Mouse (Mus musculus) intestine, embryonic 16.5 days (tissue): Measurements from ENCODE around the gene Olfr612. TPM values are rescaled to one million over a fixed set of nuclear protein-coding genes. Genes with fewer than 3 reads are reported as not detected.
"Not testable (repeated sequence)": the region's sequence is repeated elsewhere in the genome, so short reads cannot be mapped to it uniquely, and the experiment has no call there.

Experiments
- ATAC-seq: fragments of 200-750 bp; cut with Nextera tagmentation; 2 replicates; pipeline ENCODE4 v1.8.0; 2017; ENCODE audit warnings: moderate TSS enrichment, moderate library complexity
- H3K27ac ChIP-seq: fragments of 300-500 bp; sonication (generic); 2 replicates; pipeline ENCODE4 v1.5.1; 2014; ENCODE audit warnings: mild to moderate bottlenecking, low read length
- H3K27me3 ChIP-seq: fragments of 300-500 bp; sonication (generic); replicated peaks from 2 replicates; pipeline ENCODE4 v1.6.1; 2014; ENCODE audit warnings: low read length, control low read depth, mixed read lengths; ENCODE audit not compliant: control insufficient read depth, insufficient read depth
- H3K36me3 ChIP-seq: fragments of 300-500 bp; sonication (generic); 2 replicates; pipeline ENCODE4 v1.6.1; 2014; ENCODE audit warnings: low read length, control low read depth; ENCODE audit not compliant: control insufficient read depth, insufficient read depth
- H3K4me1 ChIP-seq: fragments of 300-500 bp; sonication (generic); 2 replicates; pipeline ENCODE4 v1.6.1; 2014; ENCODE audit warnings: low read length, control low read depth, mixed read lengths; ENCODE audit not compliant: control insufficient read depth, insufficient read depth
- H3K4me2 ChIP-seq: fragments of 300-500 bp; sonication (generic); 2 replicates; pipeline ENCODE4 v1.6.1; 2014; ENCODE audit warnings: low read depth, low read length, control low read depth
- H3K4me3 ChIP-seq: fragments of 300-500 bp; sonication (generic); 2 replicates; pipeline ENCODE4 v1.5.1; 2014; ENCODE audit warnings: mild to moderate bottlenecking, low read length
- H3K9ac ChIP-seq: fragments of 300-500 bp; sonication (generic); 2 replicates; pipeline ENCODE4 v1.6.1; 2014; ENCODE audit warnings: low read depth, low read length
- H3K9me3 ChIP-seq: fragments of 300-500 bp; sonication (generic); 2 replicates; pipeline ENCODE4 v1.6.1; 2016; ENCODE audit warnings: low read length, control low read depth; ENCODE audit not compliant: control insufficient read depth
- WGBS: fragments of 180-500 bp; shearing (Covaris S2); extraction: QIAGEN DNeasy Blood & Tissue Kit; methylation state at CpG from one replicate; pipeline ENCODE4 v1.1.7; 2014; 5-methylcytosine and 5-hydroxymethylcytosine counted together
- polyA plus RNA-seq: library from polyadenylated mRNA; unstranded; fragments of >200 nt; fragmentation: Nextera tagmentation; extraction: Ambion mirVana; gene quantifications from 2 replicates; pipeline ENCODE4 v1.2.1, GENCODE M21; 2015

Olfr612 gene
- not detected in 2 replicates for polyA plus RNA-seq

DNA sequence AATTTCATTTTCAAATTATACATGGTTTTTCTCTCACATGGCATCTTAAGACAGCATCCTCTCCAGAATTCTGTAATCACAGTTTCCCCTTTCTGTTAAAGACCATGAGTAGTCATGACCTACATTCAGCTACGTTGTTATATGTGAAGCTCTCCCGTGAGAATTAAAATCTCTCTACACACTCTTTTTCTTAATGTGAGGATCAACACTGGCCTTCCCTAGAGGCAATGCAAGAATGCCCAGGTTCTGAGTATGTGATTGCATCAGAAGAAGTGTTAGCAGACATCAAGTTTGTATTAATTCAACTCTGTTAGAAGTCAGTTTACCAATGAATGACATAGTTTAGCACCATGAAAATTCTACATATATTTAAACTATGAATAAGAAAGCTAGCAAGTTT, at the start of gene Olfr612:
Olfr612 (minus strand) TSS at position 101 of the 400 bp plus-strand sequence.
- ATAC-seq, H3K9ac ChIP-seq, H3K9me3 ChIP-seq, H3K27ac ChIP-seq, H3K4me3 ChIP-seq, H3K4me1 ChIP-seq, H3K36me3 ChIP-seq, H3K4me2 ChIP-seq, H3K27me3 ChIP-seq: not testable (repeated sequence)
- WGBS = 85% methylated on average over 2 of the region's 2 CpGs

DNA sequence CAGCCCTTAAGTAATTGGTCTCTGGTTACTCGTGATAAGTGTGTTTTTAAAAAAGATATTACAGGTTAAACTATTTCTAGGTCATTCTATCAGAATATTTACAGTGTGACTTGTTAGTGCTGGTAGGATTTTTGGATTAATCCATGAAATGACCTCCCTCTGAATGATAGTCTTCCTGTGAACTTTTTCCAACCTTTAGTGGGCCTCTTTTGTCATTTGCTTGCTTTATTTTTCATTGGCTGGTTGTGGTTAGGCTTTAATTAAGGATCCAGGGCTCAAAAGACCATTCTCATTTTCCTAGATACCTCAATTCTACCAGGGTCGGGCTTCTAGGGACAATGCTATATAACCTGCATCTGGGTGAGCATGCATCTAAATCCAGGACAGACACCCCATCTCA, 47.3 kb upstream of the Olfr612 start, which contains the start of gene Olfr618:
Olfr618 (plus strand) TSS at position 301 of the 400 bp plus-strand sequence.
- H3K9ac ChIP-seq = no peak within 1 kb of the TSS
- H3K36me3 ChIP-seq = no peaks in the 10 kb centered on the region
- H3K9me3 ChIP-seq = no peaks in the 10 kb centered on the region
- WGBS = 66% methylated on average over 2 of the region's 2 CpGs
- H3K27me3 ChIP-seq = no peaks in the 10 kb centered on the region
- H3K4me3 ChIP-seq = no peak within 1 kb of the TSS
- ATAC-seq = no peak
- H3K27ac ChIP-seq = no peak within 1 kb of the TSS
- no peak within 1 kb of the TSS for H3K4me2 ChIP-seq
- no peaks in the 10 kb centered on the region for H3K4me1 ChIP-seq

DNA sequence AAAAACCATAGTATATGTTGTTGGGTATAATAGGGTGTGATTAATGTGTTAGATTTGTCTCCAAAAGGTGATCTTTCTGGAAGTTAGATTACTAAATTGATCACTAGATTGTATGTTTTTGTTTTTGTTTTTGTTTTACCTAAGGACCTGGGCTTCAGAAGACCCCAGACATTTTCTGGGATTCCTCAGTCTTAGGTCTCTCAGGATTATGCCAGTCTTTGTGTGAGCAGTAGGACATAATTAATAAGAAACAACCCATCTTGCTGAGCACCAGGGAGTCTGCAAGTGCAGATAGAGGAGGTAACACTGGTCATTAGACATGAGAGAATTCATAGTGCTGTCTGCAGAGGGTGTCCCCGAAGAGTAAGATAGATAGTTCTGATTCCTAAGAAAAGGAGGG, 30.2 kb upstream of the Olfr612 start, which contains the start of gene Olfr617:
Olfr617 (plus strand) TSS at position 301 of the 400 bp plus-strand sequence.
- Histone ChIP-seq H3K9me3 (no peaks in the 10 kb centered on the region), H3K27me3 (no peaks in the 10 kb centered on the region), H3K27ac (no peak within 1 kb of the TSS), H3K4me1 (no peaks in the 10 kb centered on the region), H3K4me3 (no peak within 1 kb of the TSS), H3K9ac (no peak within 1 kb of the TSS), H3K36me3 (no peaks in the 10 kb centered on the region), H3K4me2 (no peak within 1 kb of the TSS)
- 81% methylated on average over 1 of the region's 1 CpGs for WGBS
- ATAC-seq = no peak

DNA sequence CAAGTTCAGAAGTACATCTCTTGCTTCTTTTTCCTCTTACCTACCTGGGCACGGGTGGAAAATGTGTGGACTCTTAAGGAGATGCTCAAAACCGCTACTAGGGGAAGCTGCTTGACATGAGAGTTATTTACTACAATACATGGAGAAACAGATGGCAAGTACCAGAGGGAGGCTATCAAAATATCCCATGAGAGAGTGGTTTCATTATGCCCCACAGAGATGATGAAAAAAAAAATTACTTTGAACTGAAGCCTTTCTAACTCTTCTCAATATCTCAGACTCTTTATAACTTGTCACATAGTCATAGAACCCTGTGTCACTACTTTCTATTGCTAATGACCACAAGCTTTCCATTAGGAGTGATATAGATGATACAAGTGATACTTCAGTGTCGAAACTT, 26.5 kb upstream of the Olfr612 start, which contains the start of gene Olfr616:
Olfr616 (minus strand) TSS at position 101 of the 400 bp plus-strand sequence.
- Histone ChIP-seq H3K27me3 (no peaks in the 10 kb centered on the region), H3K9me3 (no peaks in the 10 kb centered on the region), H3K27ac (no peak within 1 kb of the TSS), H3K9ac (no peak within 1 kb of the TSS), H3K4me3 (no peak within 1 kb of the TSS), H3K4me1 (no peaks in the 10 kb centered on the region), H3K36me3 (no peaks in the 10 kb centered on the region), H3K4me2 (no peak within 1 kb of the TSS)
- ATAC-seq = no peak
- 82% methylated on average over 3 of the region's 3 CpGs for WGBS

DNA sequence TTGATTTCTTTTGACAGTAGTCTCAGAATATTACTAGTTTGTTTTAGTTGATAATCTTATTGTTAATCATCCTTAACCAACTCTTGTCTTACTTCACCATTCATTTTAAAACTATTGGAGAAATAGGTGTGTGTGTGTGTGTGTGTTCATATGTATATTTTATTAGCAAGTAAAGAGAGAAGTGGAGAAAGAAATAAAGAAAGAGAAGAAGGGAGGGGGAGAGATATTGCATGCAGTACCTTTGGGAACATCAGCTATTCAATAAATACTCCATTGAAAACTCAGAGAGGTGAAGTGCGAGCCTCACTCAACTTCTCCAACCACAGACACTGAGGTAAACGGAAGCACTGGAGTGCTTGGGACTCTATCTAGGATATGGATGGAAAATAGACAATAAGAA, 13.3 kb upstream of the Olfr612 start, which contains the start of gene Olfr615:
Olfr615 (plus strand) TSS at position 301 of the 400 bp plus-strand sequence.
- Histone ChIP-seq H3K4me1 (no peaks in the 10 kb centered on the region), H3K9ac (no peak within 1 kb of the TSS), H3K27ac (no peak within 1 kb of the TSS), H3K9me3 (no peaks in the 10 kb centered on the region), H3K4me3 (no peak within 1 kb of the TSS), H3K27me3 (no peaks in the 10 kb centered on the region), H3K36me3 (no peaks in the 10 kb centered on the region), H3K4me2 (no peak within 1 kb of the TSS)
- 85% methylated on average over 2 of the region's 2 CpGs for WGBS
- no peak for ATAC-seq

DNA sequence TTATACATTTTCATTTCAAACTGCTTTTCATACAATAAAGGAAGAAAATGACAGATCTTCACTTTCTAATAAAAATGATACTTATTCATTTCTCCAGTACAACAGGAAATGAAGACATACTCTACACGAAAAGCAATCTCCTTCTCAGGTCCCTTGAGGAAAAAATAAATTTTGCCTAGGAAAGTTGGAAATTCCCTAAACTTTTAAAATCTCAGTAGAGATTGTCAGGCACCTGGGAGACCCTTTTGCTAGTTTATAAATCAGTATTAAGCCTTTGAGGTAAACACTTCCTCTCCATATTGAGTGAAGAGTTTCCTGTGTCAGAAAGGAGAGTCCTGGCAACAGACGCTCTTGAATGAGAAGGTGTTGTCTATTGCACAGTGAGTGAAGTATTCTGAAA, 5.3 kb upstream of the Olfr612 start, which contains the start of gene Olfr613:
Olfr613 (plus strand) TSS at position 301 of the 400 bp plus-strand sequence.
- no peaks in the 10 kb centered on the region for H3K36me3 ChIP-seq
- H3K9ac ChIP-seq = no peak within 1 kb of the TSS
- H3K4me1 ChIP-seq = no peaks in the 10 kb centered on the region
- no peak within 1 kb of the TSS for H3K27ac ChIP-seq
- ATAC-seq = no peak
- no peaks in the 10 kb centered on the region for H3K27me3 ChIP-seq
- no peak within 1 kb of the TSS for H3K4me2 ChIP-seq
- WGBS = 72% methylated on average over 2 of the region's 2 CpGs
- no peak within 1 kb of the TSS for H3K4me3 ChIP-seq
- no peaks in the 10 kb centered on the region for H3K9me3 ChIP-seq

DNA sequence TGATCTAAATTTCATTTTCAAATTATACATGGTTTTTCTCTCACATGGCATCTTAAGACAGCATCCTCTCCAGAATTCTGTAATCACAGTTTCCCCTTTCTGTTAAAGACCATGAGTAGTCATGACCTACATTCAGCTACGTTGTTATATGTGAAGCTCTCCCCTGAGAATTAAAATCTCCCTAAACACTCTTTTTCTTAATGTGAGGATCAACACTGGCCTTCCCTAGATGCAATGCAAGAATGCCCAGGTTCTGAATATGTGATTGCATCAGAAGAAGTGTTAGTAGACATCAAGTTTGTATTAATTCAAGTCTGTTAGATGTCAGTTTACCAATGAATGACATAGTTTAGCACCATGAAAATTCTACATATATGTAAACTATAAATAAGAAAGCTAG, 21.8 kb downstream of the Olfr612 start, which contains the start of gene Olfr611:
Olfr611 (minus strand) TSS at position 101 of the 400 bp plus-strand sequence.
- not testable (repeated sequence) for H3K4me3 ChIP-seq, ATAC-seq, H3K9me3 ChIP-seq, H3K9ac ChIP-seq, H3K27ac ChIP-seq, H3K27me3 ChIP-seq, H3K4me1 ChIP-seq, H3K4me2 ChIP-seq, H3K36me3 ChIP-seq
- 77% methylated on average over 1 of the region's 1 CpGs for WGBS

DNA sequence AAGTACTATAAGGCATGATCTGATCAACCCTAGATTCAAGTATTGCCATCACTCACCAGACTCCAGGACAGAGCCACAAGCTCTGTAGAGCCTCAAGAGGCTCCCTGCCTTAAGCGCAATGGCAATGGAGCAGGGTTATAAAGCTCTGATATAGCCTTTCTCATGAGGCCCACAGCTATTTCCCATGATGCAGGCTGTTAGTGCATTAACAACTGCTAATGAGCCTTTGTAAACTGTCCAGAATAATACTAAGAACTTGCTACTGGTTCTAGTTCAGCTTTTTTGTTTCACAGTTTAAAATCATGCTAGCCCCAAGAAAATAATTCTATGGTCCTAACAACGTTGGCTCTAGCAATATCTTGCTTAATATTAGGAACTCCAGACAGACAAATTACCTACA, 30.5 kb downstream of the Olfr612 start, which contains the start of gene Olfr610:
Olfr610 (minus strand) TSS at position 101 of the 400 bp plus-strand sequence.
- WGBS = 85% methylated on average over 2 of the region's 2 CpGs
- Histone ChIP-seq H3K27me3 (no peaks in the 10 kb centered on the region), H3K9me3 (no peaks in the 10 kb centered on the region), H3K27ac (no peak within 1 kb of the TSS), H3K36me3 (no peaks in the 10 kb centered on the region), H3K9ac (no peak within 1 kb of the TSS), H3K4me3 (no peak within 1 kb of the TSS), H3K4me1 (no peaks in the 10 kb centered on the region), H3K4me2 (no peak within 1 kb of the TSS)
- no peak for ATAC-seq

DNA sequence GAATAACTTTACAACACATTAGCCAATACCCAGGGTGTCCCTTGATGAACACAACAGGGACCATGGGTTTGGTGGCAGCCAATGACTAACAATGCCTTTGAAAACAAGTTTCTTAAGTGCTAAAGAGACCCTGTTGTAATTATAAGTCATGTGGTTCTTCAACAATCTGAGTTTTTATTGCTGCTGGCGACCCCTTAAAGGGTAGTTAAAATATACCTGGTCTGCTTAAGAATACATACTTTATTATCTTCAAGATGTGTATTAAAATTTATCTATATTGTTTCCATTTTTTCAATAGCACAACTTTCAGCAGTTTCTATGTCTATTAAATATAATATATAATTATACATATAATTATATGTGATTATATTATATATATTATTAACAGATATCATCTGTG, 44.6 kb downstream of the Olfr612 start, which contains the start of gene Olfr609:
Olfr609 (minus strand) TSS at position 101 of the 400 bp plus-strand sequence.
- Histone ChIP-seq H3K27me3 (no peaks in the 10 kb centered on the region), H3K4me2 (no peak within 1 kb of the TSS), H3K9ac (no peak within 1 kb of the TSS), H3K36me3 (no peaks in the 10 kb centered on the region), H3K4me3 (no peak within 1 kb of the TSS), H3K4me1 (no peaks in the 10 kb centered on the region), H3K9me3 (no peaks in the 10 kb centered on the region), H3K27ac (no peak within 1 kb of the TSS)
- 65% methylated on average over 1 of the region's 1 CpGs for WGBS
- no peak for ATAC-seq
